Mouse (Mus musculus): ENCODE results near the gene Rgs17.

Gene Rgs17

GRCm38 (mm10) chr10:5823740-5824491 lies 98.3 kb downstream of the Rgs17 start, which contains the start of gene Mtrf1l:
TSS of gene Mtrf1l (minus strand) at chr10:5823910.
- peak; percentile 99 for DNase-seq

DNA sequence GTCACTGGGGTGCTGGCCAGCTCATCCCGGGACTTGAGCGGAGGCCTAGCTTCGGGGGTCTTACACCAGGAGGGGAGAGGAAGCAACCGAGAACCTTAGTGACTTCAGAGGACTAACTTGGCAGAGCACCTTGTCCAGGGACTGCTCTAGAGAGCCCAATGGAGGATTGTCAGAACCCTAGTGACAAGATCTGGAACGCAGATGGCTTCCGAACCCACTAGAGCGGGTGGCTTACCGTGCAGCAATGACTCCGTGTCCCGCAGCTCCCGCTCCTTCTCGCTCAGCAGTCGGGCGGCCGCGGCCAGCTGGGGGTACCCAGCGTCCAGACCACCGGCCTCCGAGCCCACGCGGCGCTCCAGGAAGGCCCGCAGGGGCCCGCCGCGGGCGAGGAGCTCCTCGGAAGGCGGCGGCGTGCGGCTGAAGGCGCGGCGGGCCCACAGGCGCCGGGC lies 98.9 kb downstream of the Rgs17 start:
- DNase-seq = no peak

DNA sequence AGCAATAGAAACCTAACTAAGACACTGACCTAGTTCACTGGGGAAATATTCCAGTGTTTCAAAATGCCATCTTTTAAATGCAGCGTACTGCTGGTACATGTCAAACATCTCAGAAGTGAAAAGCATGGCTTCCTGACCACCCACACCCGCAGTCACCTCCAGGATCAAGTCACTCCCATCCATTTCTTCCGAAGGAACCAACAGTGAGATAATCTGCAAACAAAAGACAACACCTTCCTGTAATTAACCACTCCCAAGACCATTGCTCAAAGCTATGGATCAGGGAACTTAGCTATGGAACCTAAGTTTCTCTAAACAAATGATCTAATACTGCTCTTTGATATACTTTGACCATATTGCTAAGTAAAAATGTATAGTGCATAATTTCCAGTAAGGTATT lies 103.4 kb downstream of the Rgs17 start:
- no peak for DNase-seq

GRCm38 (mm10) chr10:5815968-5816367 lies 106.2 kb downstream of the Rgs17 start:
- DNase-seq = no peak

- no peak for DNase-seq
Observed at GRCm38 (mm10) chr10:5813724-5814123, 108.5 kb downstream of the Rgs17 start.

DNA sequence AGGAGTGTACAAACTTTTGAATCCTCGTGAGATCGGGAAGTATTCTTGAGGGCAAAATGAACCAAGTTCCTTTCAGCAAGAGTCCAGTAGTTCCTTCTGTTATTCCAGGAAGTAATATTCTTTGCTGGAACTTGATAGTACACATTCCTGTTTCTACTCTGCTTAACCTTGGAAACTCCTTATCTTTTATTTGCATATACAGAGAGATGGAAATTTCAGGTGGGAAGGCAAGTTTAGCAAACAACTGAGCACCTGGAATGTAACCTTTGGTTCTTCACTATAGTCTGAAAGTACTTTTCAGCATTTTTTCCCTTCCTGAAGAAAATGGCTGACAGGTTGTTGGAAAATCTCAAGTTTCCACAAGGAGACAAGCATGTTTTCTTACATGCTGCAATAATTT lies 114.5 kb downstream of the Rgs17 start:
- no peak for DNase-seq

DNA sequence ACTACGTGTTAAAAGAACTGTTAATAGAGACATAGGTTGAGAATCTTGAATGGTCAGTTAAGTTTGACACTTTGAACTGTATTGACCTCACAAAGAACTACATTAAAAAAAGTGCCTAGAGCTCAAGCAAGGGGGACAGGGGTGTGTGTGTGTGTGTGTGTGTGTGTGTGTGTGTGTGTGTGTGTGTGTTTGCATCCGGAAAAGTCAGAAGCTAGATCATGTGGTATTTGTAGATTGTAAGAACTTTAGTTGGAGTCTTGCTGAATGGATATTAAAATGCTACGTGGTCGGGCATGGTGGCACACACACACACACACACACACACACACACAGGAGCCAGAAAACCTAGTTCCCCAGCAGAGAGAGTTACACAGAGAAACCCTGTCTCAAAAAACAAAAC lies 115.2 kb downstream of the Rgs17 start:
- DNase-seq = no peak

GRCm38 (mm10) chr10:5806416-5806815 lies 115.8 kb downstream of the Rgs17 start:
- peak; percentile 34 for DNase-seq

DNA sequence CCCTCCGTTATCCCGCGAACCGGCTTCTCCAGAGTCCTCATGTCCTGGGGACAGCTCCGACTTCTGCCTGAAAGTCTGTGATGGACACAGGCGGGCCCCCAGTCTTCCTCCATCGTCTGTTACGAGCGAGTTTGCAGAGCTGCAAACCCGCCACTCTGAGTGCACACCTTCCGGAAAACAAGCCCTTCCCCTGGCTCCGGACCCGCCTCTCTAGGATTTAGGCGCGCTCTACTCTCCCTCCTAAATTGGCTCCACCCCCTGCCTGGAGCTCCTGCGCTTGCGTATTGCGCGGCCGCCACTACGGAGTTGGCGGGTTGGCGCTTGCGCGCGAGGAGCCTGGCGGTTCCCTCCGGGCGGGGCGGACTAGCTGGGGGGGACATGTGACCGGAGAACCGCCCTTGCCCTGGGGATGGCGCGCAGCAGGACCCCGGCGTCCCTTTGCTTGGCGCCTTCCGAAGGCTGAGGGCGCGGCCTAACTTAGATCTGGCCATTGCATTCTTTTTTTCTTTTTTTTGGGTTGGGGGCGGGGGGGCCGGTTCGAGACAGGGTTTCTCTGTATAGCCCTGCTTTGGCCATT lies 116.4 kb downstream of the Rgs17 start:
- peak; percentile 97 for DNase-seq

DNA sequence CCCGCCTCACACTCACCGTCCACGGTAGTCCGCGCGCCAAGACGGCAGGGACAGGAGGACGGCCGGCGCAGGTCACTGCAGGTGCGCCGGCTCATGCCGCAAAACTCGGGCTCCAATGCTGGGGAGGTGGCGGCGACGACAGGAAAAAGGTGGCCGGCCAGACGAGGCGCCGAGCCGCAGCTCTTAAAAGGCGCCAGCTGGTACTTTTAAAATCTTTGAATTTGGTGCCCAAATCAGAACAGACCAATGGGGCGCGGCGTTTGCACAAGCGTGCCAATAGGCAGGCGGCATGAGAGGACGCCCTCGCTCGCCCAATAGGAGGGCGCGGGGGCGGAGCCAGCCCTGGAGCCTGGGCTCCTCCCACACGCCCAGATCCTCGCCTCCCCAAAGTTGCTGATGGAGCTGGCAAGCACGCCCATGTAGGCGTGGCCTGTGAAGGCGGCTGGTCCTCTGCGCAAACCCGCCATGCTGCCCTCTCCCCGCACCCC lies 116.9 kb downstream of the Rgs17 start, which contains the start of gene Fbxo5:
TSS of gene Fbxo5 (minus strand) at position 358 of the 488 bp plus-strand sequence.
- DNase-seq = peak; percentile 97

- peak; percentile 44 for DNase-seq
Observed at GRCm38 (mm10) chr10:5804691-5805156, 117.5 kb downstream of the Rgs17 start.

DNA sequence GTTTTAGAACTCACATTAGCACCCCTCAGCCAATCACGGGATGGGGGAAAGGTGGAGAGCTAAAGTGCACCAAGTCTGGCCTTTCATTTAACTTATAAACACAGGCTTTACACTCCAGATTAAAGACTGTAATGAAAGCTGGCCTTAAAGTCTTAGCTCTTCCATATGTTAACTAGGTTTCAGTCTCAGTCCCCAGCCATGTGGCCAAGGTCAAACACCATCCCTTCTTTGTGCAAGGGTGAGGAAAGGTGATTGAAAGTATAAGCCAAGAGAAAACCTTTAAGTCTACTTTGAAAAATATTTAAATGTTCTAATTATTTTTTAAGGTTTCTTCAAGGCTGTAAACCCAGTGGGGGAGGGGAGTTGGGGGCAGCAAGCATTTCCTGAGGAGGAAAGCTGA lies 118.5 kb downstream of the Rgs17 start:
- no peak for DNase-seq

- no peak for DNase-seq
Observed at GRCm38 (mm10) chr10:5802866-5803265, 119.3 kb downstream of the Rgs17 start.

GRCm38 (mm10) chr10:5800490-5800889 lies 121.7 kb downstream of the Rgs17 start:
- DNase-seq = no peak

DNA sequence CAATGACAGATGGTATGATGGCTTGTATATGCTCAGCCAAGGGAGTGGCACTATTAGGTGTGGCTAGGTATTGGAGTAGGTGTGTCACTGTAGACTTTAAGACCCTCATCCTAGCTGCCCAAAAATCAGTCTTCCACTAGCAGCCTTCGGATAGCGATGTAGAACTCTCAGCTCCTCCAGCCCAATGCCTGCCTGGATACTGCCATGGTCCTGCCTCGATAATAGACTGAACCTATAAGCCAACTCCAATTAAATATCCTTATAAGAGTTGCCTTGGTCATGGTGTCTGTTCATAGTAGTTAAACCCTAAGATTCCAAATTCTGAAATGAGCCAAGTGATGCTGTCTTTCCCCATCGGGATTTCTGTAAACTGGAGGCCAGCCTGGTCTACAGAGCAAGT lies 124.1 kb downstream of the Rgs17 start:
- no peak for DNase-seq

DNA sequence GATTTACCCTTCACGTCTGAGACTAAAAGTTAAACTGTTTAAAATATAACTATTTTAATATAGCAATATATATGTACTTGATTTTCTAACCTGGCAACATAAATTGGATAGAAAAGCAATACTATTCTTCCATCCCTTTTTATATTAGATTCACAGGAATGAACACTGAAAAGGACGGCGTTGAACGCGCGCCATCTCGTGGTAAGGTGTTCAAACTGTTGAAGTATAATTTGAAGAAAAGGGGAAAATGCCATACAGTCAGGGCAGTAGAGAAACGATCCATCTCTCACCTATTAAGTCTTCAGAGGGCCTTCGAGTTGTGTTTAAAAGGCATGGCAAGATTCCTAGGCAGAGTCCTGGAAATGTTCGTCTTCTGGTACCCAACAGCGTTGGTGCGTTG lies 131.5 kb downstream of the Rgs17 start:
- peak; percentile 33 for DNase-seq

DNA sequence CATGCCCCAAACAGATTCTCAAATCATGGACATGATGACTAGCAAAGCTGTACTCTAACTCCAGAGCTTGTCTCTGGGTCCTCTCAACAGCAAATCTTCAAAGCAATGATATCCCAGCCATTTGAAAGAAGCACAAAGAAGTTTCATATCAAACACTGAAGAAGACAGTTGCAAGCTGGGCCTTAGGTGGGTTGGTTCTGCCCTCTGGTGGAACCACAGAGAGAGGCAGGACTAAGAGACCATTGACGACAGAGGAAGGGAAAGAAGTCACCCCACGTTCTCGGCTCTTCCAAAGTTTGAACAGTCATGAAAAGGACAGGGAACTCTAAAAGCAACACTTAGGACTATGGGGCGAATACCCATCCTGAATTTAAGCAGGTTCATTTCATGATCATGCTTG lies 135.3 kb downstream of the Rgs17 start:
- peak; percentile 23 for DNase-seq

Data from thymus, postnatal 25 days (tissue).